Mouse (Mus musculus): Measurements from ENCODE around the gene Fbll1. TPM values are rescaled to one million over a fixed set of nuclear protein-coding genes. Genes with fewer than 3 reads are reported as not detected.
"Not testable (repeated sequence)": the region's sequence is repeated elsewhere in the genome, so short reads cannot be mapped to it uniquely, and the experiment has no call there.

Gene Fbll1
- total RNA-seq (2022) = not detected

- no peak for DNase-seq (ENCODE audit: low spot score)
These were observed at the start of gene Fbll1 for GRCm38 (mm10) chr11:35798874-35799273. TSS of gene Fbll1 (minus strand) at chr11:35798884.

GRCm38 (mm10) chr11:35844299-35844698, 45.6 kb upstream of the Fbll1 start:
- no peak for DNase-seq (ENCODE audit: low spot score)

GRCm38 (mm10) chr11:35842560-35842959, 43.9 kb upstream of the Fbll1 start:
- not testable (repeated sequence) for DNase-seq (ENCODE audit: low spot score)

- DNase-seq (ENCODE audit: low spot score) = no peak
These were observed 43.1 kb upstream of the Fbll1 start for GRCm38 (mm10) chr11:35841738-35842325.

- not testable (repeated sequence) for DNase-seq (ENCODE audit: low spot score)
These were observed 42.1 kb upstream of the Fbll1 start for GRCm38 (mm10) chr11:35840806-35841205.

- no peak for DNase-seq (ENCODE audit: low spot score)
These were observed 41.6 kb upstream of the Fbll1 start for GRCm38 (mm10) chr11:35840282-35840681.

- peak; percentile 89 for DNase-seq (ENCODE audit: low spot score)
These were observed 40.0 kb upstream of the Fbll1 start for GRCm38 (mm10) chr11:35838345-35839338.

GRCm38 (mm10) chr11:35837156-35838126, 38.8 kb upstream of the Fbll1 start:
- no peak for DNase-seq (ENCODE audit: low spot score)

GRCm38 (mm10) chr11:35834022-35834760, 35.5 kb upstream of the Fbll1 start, which contains the start of gene Rars:
TSS of gene Rars (minus strand) at chr11:35834506.
- peak; percentile 97 for DNase-seq (ENCODE audit: low spot score)

- no peak for DNase-seq (ENCODE audit: low spot score)
These were observed 34.6 kb upstream of the Fbll1 start for GRCm38 (mm10) chr11:35833270-35833669.

- no peak for DNase-seq (ENCODE audit: low spot score)
These were observed 33.5 kb upstream of the Fbll1 start for GRCm38 (mm10) chr11:35832139-35832538.

GRCm38 (mm10) chr11:35827714-35828113, 29.0 kb upstream of the Fbll1 start:
- DNase-seq (ENCODE audit: low spot score) = no peak

GRCm38 (mm10) chr11:35816316-35816715, 17.6 kb upstream of the Fbll1 start:
- DNase-seq (ENCODE audit: low spot score) = no peak

- DNase-seq (ENCODE audit: low spot score) = no peak
These were observed 12.8 kb upstream of the Fbll1 start for GRCm38 (mm10) chr11:35811458-35811857.

- DNase-seq (ENCODE audit: low spot score) = no peak
These were observed 2.6 kb upstream of the Fbll1 start for GRCm38 (mm10) chr11:35801332-35801731.

GRCm38 (mm10) chr11:35798495-35798820, 226 bp downstream of the Fbll1 start:
- no peak for DNase-seq (ENCODE audit: low spot score)

GRCm38 (mm10) chr11:35797751-35798494, 761 bp downstream of the Fbll1 start:
- DNase-seq (ENCODE audit: low spot score) = no peak

GRCm38 (mm10) chr11:35792800-35793199, 5.9 kb downstream of the Fbll1 start:
- DNase-seq (ENCODE audit: low spot score) = not testable (repeated sequence)

GRCm38 (mm10) chr11:35788443-35788842, 10.2 kb downstream of the Fbll1 start:
- no peak for DNase-seq (ENCODE audit: low spot score)

GRCm38 (mm10) chr11:35784537-35784936, 14.1 kb downstream of the Fbll1 start:
- no peak for DNase-seq (ENCODE audit: low spot score)

Data from heart, adult 8-10 months (tissue).